Mouse (Mus musculus): Measurements from ENCODE around the gene Wdr37.
A peak's percentile ranks its signal among the peaks of the same experiment; 100 is the strongest.

Wdr37 gene

GRCm38 (mm10) chr13:8839111-8839510 lies 32.6 kb downstream of the Wdr37 start:
- DNase-seq: no peak

- no peak for DNase-seq
Measured at GRCm38 (mm10) chr13:8838394-8838793, 33.3 kb downstream of the Wdr37 start.

DNA sequence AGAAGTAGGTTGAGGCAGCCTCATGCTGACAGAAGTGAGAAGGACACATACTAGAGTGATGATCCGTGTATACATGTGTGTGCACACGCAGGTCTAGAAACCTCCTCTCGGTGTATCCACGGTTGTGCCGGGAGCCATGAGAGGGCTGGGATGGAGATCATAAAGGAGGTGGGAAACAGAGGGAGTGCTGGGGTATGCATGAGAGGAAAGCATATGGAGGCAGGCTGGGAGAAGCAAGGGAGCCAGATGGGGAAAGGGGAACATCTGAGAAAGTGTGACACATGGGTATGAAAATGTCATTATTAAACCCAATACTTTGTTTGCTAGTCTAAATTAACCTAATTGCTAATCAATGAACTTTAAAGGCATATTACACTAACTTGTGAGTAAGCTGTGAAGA lies 37.1 kb downstream of the Wdr37 start:
- DNase-seq: no peak

DNA sequence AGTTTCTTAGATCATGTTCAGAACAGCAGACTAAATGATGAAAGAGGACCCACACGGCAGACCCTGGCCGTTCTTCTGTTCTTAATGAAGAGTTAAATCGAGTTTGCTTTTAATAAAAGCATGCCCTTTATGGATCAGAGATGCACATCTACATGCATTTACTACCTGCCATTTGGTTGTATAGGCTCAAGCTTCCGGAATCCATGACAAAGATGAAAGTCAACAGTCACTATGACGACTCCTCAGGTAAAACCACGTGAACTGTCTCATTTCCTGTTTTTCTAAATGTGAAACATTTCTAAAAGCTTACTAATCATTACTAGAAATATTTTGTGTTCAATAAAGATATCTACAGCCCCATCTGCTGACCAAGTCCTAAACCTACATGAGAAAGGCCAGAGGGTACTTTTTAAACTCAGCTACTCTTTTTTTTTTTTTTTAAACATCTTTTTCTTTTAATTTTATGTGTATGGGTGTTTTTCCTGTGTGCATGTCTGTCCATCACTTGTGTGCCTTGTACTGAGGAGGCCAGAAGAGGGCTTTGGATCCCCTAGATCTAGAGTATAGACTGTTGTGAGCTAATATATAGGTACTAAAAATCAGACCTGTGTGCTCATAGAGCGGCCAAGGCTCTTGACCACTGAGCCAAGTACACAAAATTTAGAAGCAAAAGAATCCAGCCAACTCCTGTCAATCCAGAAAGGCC lies 40.0 kb downstream of the Wdr37 start:
- DNase-seq: no peak

GRCm38 (mm10) chr13:8830696-8831095 lies 41.0 kb downstream of the Wdr37 start:
- DNase-seq: no peak

DNA sequence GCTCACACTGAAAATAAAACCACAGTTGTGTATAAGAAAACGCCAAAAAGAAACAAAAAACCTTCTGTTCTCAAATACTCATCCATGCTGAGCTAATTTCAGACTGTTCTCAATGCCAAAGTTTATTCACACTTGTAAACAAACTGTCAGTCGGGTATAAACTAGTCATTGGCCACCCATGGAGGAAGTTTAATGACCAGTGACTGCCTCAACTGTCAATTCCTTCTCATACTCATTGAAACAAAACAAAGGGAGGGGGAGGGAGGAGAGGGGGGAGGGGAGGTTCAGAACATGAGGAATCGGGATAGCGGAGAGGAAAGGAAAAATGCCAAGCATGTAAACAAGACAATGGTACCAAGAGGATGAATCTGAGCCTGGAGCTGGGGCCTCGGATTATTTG lies 41.9 kb downstream of the Wdr37 start:
- no peak for DNase-seq

GRCm38 (mm10) chr13:8828946-8829345 lies 42.8 kb downstream of the Wdr37 start:
- DNase-seq: no peak

DNA sequence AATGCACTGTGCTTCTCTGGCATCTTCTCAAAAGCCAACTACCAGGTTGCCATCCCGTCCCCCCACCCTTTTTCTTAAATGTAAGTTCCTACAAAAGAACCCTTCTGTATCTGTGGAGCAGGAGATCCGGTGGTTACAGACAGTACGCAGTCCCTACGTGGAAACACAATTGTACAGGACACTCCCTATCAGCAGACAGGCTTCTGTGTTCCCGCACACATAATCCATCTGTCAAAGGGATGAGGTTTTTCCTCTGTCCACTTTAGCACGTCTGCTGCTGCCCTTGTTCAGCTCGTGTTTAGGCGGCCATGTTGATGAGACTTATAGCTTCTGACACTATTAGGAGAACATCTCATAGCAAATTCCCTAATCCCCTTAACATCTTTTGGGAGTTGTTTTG lies 48.2 kb downstream of the Wdr37 start:
- no peak for DNase-seq

GRCm38 (mm10) chr13:8823120-8823519 lies 48.6 kb downstream of the Wdr37 start:
- DNase-seq: no peak

DNA sequence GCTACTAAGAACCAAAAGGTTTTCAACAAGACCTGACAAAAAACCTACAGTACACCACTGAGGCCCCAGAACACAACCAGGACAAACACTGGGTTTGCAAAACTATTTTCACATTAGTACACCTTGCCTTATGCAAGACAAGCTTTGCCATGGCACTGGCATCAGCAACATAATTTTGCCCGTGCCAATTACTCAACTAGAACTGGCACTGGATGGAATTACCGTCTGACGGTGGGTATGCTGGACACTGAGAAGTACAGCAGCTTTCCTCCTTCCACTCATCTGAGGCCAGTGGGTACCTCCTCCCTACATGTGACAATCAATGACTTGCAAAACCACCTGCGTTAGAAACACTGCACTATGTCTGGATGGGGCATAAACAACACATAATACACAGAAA lies 49.5 kb downstream of the Wdr37 start:
- peak in 1 of 2 experiments; percentile 22 for DNase-seq

- DNase-seq: no peak
Measured at GRCm38 (mm10) chr13:8805931-8806330, 65.8 kb downstream of the Wdr37 start.

DNA sequence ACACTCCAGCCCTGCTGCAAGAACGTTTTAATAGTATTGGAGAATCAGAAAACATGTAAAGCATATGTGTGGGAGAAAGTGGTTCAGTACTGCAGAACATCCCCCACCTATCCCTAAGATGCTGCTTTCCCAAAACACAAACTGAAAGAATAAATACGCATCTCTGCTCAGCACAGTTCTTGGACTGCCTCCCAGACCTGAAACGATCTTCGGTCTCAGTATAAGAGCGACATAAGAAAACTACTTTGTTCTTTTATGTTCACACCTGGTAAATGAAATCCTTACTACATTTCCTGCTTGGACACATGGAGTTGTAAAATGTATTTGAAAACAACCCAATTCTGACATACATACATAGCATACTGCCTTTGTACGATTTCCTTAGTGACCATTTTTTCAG lies 71.1 kb downstream of the Wdr37 start:
- no peak for DNase-seq

GRCm38 (mm10) chr13:8793217-8793616 lies 78.5 kb downstream of the Wdr37 start:
- no peak for DNase-seq

GRCm38 (mm10) chr13:8785185-8785584 lies 86.5 kb downstream of the Wdr37 start:
- peak; percentile 49 to 64 for DNase-seq

- DNase-seq: no peak
Measured at GRCm38 (mm10) chr13:8784308-8785061, 87.2 kb downstream of the Wdr37 start.

GRCm38 (mm10) chr13:8783686-8784307 lies 87.9 kb downstream of the Wdr37 start:
- DNase-seq: no peak

- peak; percentile 50 to 64 for DNase-seq
Measured at GRCm38 (mm10) chr13:8782636-8783035, 89.1 kb downstream of the Wdr37 start.

DNA sequence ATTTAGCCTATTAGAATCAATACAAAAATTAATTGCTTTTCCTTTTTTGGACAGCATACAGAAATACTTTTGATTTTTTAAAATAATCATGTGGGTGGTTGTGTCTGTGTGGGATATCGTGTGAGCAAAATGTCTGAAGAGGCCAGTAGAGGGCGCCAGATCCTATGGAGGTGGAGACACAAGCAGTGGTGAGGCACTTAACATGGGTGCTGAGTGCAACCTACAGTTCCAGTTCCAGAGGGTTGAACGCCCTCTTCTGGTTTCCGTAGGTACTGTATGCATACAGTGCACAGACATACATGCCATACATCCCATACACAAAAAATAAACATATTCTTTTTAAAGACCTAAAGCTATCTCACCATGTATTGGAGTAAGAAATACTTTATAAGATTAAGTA lies 91.3 kb downstream of the Wdr37 start:
- peak; percentile 28 to 39 for DNase-seq

GRCm38 (mm10) chr13:8770616-8771015 lies 101.1 kb downstream of the Wdr37 start:
- no peak for DNase-seq

DNA sequence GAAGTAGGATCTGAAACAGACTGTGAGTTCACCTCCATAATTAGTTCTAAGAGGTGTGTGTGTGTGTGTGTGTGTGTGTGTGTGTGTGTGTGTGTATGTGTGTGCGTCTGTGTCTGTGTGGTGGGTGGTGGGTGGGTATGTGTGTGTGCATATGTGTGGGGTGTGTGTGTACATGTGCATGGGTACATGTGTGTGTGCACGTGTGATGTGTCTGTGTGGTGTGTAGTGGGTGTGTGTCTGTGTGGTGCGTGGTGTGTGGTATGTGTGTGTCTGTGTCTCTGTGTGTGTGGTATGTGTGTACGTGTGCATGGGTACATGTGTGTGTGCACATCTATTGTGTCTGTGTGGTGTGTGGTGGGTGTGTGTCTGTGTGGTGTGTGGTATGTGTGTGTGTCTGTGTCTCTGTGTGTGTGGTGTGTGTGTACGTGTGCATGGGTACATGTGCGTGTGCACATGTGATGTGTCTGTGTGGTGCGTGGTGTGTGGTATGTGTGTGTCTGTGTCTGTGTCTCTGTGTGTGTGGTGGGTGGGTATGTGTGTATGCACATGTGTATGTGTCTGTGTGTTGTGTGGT lies 102.0 kb downstream of the Wdr37 start:
- no peak for DNase-seq

- DNase-seq: no peak
Measured at GRCm38 (mm10) chr13:8760940-8761339, 110.8 kb downstream of the Wdr37 start.
